Mouse (Mus musculus): ENCODE measurements around the gene Nck2.

DNA sequence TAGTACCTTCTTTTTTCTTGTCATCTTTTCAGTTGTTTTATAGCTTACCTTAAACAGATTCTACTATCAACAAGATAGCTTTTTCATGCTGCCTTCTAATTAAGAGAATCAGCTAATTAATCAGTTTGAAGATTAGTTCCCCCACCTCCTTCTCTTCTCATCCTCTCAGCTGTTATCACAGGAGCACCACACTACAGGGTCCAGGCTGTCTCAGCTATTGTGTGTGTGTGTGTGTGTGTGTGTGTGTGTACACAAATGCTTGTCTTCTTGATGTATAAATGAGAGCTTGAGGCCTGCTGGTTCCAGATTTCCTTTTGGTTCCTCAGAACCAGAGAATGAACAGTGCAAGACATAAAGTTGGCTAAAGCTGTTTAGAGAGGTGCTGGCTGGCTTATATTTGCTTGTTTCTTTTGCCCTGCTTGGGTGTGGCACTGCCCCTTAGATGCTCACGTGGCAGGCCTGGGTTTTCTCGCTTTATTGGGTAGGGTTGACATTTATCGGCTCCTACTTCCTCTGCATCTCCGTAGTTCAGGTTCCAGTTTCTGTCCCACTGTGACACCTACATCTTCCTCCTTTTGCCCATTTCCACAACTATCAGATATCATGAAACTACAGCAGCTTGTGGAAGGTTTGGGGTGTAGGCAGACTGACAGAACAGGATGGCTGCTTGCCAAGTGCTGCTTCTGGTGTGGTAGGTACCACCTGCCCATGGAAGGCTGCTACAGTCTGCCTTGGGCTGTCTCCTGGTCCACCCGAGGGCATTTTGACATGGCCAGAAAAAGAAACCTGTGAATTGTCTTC lies 29.6 kb downstream of the Nck2 start:
- TF ChIP-seq CTCF (IDR thresholded peaks at IDR 0.05; ENCODE audit: borderline replicate concordance, insufficient read depth, low read length) (no peak), POLR2A (IDR thresholded peaks at IDR 0.05; ENCODE audit: low read depth, low read length) (no peak)
